Mouse (Mus musculus) T-helper 17 cell (primary cell): ENCODE data around the gene Pwwp2b.

Experiments
- in situ Hi-C, 2 experiments: fragments of 300-600 bp; cut with MboI, MseI; formaldehyde crosslinking; loops; 1 replicate in 1 of 2; 2 replicates in 1 of 2; pipeline ENCODE4 v1.15.1; 2025; ENCODE audit warnings: high pct_unique_total_duplicates in 2 of 2

Pwwp2b gene

DNA sequence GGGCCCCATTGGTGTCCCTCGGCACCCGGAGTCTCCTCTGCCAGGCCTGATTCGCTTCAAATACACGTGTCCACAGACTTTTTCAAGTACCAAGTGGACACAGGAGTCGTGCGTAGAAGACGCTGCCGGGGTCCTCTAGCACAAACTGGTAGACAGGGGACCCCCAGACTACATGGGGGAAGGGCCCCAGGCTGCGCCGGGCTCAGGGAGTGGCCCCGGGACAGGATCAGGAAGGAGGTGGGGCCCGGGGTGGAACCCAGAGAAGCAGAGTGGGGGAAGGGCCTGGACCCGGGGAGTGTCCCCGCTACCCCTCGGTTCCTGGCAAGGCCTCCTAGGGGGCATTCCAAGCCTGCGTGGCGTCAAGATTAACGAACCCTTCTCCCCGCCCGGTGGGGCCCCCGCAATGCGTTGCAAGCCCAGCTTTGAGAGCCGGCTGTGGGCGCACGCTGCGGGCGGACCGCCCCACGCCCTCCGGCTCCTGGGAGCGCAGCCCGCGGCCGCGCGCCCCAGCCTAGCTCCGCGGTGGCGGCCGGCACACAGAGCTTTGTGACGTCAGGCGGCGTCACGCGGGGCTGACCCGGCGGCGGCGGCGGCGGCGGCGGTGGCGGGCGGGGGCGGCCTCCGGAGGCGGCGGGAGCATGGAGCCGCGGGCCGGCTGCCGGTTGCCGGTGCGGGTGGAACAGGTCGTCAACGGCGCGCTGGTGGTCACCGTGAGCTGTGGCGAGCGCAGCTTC lies at the start of gene Pwwp2b:
Pwwp2b (plus strand) TSS at position 602 of the 734 bp plus-strand sequence.
- in situ Hi-C loops, result no loop called here

GRCm38 (mm10) chr7:139200108-139200507 lies 48.2 kb upstream of the Pwwp2b start:
- in situ Hi-C loops, result loop anchor here in 1 of 2 experiments (25.0 kb wide), 1 partner anchor 363 kb away; the partner anchor contains the start of genes Mapk1ip1 and Ppp2r2d

- in situ Hi-C loops, result loop anchor here in 1 of 2 experiments (25.0 kb wide), 1 partner anchor 364 kb away; the partner anchor contains the start of genes Mapk1ip1 and Ppp2r2d
Observed at GRCm38 (mm10) chr7:139201209-139201608, 47.1 kb upstream of the Pwwp2b start.

- in situ Hi-C loops, result loop anchor here (5.0 to 25.0 kb wide), 3 partner anchors 141 to 371 kb away; partner anchors contain the start of genes Mapk1ip1 (in 1 of the 2) and Ppp2r2d (in 1 of the 2)
Observed at GRCm38 (mm10) chr7:139208023-139208772, 40.1 kb upstream of the Pwwp2b start.

GRCm38 (mm10) chr7:139208773-139209095 lies 39.5 kb upstream of the Pwwp2b start:
- in situ Hi-C loops, result loop anchor here (5.0 to 25.0 kb wide), 3 partner anchors 141 to 371 kb away; partner anchors contain the start of genes Mapk1ip1 (in 1 of the 2) and Ppp2r2d (in 1 of the 2)

- in situ Hi-C loops, result loop anchor here in 1 of 2 experiments (25.0 kb wide), 1 partner anchor 374 kb away; the partner anchor contains the start of genes Mapk1ip1 and Ppp2r2d
Observed at GRCm38 (mm10) chr7:139211761-139212160, 36.5 kb upstream of the Pwwp2b start.

- in situ Hi-C loops, result loop anchor here in 1 of 2 experiments (25.0 kb wide), 1 partner anchor 376 kb away; the partner anchor contains the start of genes Mapk1ip1 and Ppp2r2d
Observed at GRCm38 (mm10) chr7:139212754-139213745, 35.2 kb upstream of the Pwwp2b start, which contains the start of the genes Lrrc27 and Stk32c. TSS of gene Lrrc27 (plus strand) at chr7:139212988. TSS of gene Stk32c (minus strand) at chr7:139213307.

- in situ Hi-C loops, result loop anchor here in 1 of 2 experiments (25.0 kb wide), 1 partner anchor 376 kb away; the partner anchor contains the start of genes Mapk1ip1 and Ppp2r2d
Observed at GRCm38 (mm10) chr7:139213751-139214150, 34.5 kb upstream of the Pwwp2b start.

- in situ Hi-C loops, result loop anchor here in 1 of 2 experiments (25.0 kb wide), 1 partner anchor 377 kb away; the partner anchor contains the start of genes Mapk1ip1 and Ppp2r2d
Observed at GRCm38 (mm10) chr7:139214160-139214559, 34.1 kb upstream of the Pwwp2b start.

DNA sequence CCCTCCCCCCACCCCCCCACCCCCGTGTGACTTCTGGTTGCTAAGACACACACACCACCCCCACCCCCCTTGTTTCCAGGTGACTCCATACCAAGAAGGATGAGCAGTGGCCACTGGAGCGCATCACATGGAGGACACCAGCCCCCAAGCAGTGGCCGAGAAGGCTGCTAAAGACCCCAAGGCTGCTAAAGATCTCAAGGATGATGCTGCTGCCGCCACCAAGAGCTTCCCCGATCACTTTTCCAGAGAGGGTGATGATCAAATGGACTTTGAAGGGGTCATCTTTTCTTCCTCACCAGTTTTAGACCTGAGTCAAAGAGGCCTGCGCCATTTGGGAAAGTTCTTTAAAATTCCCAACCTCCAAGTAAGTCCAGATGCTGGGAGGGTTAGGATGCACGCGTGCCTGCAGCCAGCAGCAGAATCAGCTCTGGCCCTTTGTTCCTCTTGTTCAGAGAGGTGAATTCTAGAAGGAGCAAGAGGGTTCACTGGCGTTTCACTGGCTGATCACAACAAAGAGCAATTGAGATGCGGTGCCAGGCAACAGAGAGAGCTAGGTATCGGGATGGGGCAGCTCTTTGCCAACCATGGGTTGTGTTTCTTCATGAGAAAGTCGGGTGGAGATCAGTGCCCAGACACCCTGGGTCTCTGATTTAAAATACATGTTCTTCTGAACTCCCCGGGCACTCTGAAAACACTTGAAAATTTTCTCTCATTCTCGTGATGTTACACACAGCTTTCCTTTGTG lies 33.5 kb upstream of the Pwwp2b start:
- in situ Hi-C loops, result loop anchor here in 1 of 2 experiments (5.0 to 25.0 kb wide), 2 partner anchors 183 to 377 kb away; partner anchors contain the start of genes Mapk1ip1 and Ppp2r2d

DNA sequence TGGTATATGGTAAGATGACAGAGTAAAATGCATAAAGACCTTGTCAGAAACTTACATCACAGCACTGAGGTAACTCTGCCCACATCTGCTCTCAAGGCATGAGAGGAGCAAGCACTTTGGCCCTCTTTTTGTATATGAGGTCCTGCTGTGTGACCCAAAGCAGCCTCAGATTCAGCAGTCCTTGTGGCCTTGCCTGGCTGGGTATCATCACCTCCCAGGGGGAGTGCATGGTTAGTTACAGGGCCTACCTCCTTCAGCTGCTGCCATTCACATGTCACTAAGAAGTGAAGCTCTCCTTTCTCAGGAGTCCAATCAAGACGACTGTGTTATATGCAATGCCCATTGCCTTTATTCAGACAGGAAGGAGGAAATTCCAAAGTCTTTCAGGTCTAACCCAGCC lies 32.8 kb upstream of the Pwwp2b start:
- in situ Hi-C loops, result loop anchor here in 1 of 2 experiments (5.0 to 25.0 kb wide), 2 partner anchors 182 to 378 kb away; partner anchors contain the start of genes Mapk1ip1 and Ppp2r2d

- in situ Hi-C loops, result loop anchor here in 1 of 2 experiments (5.0 to 25.0 kb wide), 2 partner anchors 181 to 379 kb away; partner anchors contain the start of genes Mapk1ip1 and Ppp2r2d
Observed at GRCm38 (mm10) chr7:139215946-139216345, 32.3 kb upstream of the Pwwp2b start.

GRCm38 (mm10) chr7:139216464-139216863 lies 31.8 kb upstream of the Pwwp2b start:
- in situ Hi-C loops, result loop anchor here in 1 of 2 experiments (5.0 to 25.0 kb wide), 2 partner anchors 181 to 379 kb away; partner anchors contain the start of genes Mapk1ip1 and Ppp2r2d

GRCm38 (mm10) chr7:139217046-139217445 lies 31.2 kb upstream of the Pwwp2b start:
- in situ Hi-C loops, result loop anchor here in 1 of 2 experiments (5.0 to 25.0 kb wide), 2 partner anchors 180 to 380 kb away; partner anchors contain the start of genes Mapk1ip1 and Ppp2r2d

DNA sequence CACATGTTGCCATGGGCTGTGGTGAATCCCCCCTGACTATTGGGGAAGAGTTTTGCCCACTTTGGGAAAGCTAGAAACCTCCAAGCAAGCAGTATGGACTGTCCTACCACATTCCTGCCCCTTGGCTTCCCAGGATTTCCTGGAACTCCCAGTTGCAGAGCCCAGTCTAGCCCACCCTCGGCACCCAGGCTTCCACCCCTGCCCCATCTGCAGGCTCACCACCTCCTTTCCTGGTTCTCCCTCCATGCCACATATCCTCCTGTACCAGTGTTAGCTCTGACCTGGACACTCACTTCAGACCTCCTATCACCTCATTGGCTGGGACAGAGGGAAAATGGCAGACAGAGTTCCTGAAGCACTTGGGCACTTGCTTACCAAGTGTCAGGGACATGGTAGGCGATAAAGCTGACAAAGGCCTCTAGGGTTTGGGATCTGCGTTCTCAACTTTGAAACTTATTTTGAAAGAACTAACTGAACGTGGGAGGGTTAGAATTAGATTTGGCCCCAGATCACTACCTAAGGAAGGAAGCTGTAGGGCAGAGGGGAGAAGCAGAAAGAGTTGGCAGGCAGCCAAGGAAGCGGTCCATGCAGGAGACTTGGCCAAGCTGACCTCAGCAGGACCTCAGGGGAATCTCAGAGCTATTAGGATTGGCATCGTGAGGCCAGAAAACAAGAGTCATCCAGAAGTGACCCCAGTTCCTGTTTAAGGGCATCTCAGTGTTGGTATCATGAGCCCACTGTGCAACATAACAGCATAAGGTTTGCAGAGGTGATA lies 29.5 kb upstream of the Pwwp2b start:
- in situ Hi-C loops, result loop anchor here in 1 of 2 experiments (5.0 to 25.0 kb wide), 2 partner anchors 178 to 382 kb away; partner anchors contain the start of genes Mapk1ip1 and Ppp2r2d

- in situ Hi-C loops, result loop anchor here in 1 of 2 experiments (5.0 to 25.0 kb wide), 2 partner anchors 178 to 382 kb away; partner anchors contain the start of genes Mapk1ip1 and Ppp2r2d
Observed at GRCm38 (mm10) chr7:139219486-139219885, 28.8 kb upstream of the Pwwp2b start.

DNA sequence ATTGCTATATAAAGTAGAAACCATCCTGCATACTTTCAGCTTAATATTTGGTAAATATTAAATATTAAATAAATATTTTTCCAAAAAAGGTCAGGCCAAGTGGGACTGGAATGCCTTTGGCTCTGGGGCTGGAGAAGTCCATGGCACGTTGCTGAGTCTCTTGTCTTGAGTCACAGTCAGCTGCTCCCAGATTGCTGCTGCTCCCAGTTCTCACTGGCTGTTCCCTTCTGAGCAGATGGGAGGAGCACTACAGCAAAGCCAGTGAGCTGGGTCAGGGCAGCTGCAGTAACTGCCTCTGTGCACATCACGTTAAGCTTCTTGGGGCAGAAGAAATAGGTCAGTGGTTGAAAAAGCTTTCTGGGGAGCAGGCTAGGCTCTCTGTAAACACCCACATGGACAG lies 28.0 kb upstream of the Pwwp2b start:
- in situ Hi-C loops, result loop anchor here in 1 of 2 experiments (25.0 kb wide), 1 partner anchor 383 kb away; the partner anchor contains the start of genes Mapk1ip1 and Ppp2r2d

- in situ Hi-C loops, result loop anchor here in 1 of 2 experiments (25.0 kb wide), 1 partner anchor 384 kb away; the partner anchor contains the start of genes Mapk1ip1 and Ppp2r2d
Observed at GRCm38 (mm10) chr7:139221072-139221471, 27.2 kb upstream of the Pwwp2b start.
